Mouse (Mus musculus): ENCODE results near the gene Twist2. TPM values are rescaled to one million over a fixed set of nuclear protein-coding genes. Genes with fewer than 3 reads are reported as not detected.

Twist2 gene
- polyA plus RNA-seq, 1 experiment from 2014 or later, result 2.0 TPM

DNA sequence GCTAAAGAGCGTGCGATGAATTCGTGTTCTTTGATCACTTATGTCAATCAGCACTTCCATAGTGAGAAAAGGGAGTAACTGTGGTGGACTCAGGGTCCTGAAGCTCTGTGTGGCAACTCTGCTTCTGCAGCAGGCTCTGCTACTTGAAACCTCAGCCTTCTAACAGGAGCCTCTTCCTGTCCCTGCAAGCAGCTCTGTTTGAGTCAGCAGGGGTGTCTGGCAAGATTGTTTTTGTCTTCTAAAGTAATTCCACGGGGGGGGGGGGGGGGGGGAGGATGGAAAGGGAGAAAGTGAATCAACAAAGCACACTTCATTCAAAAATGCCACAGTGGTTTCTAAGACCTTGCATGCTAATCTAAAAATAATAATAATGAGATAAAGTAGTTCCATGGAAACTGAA, 24.0 kb downstream of the Twist2 start:
- ATAC-seq (ENCODE audit: low FRiP score) (no peak), DNase-seq (ENCODE audit: low spot score) (no peak)
- Histone ChIP-seq H3K27me3 (ENCODE audit: control insufficient read depth, insufficient read depth, low read length) (no peaks in the 10 kb centered on the region), H3K36me3 (replicated peaks; ENCODE audit: control insufficient read depth, insufficient read depth) (no peaks in the 10 kb centered on the region), H3K27ac (no peak overlapping the region), H3K9ac (no peak overlapping the region), H3K9me3 (ENCODE audit: control insufficient read depth, low read length) (no peaks in the 10 kb centered on the region), H3K4me2 (replicated peaks) (no peak overlapping the region), H3K4me1 (replicated peaks; ENCODE audit: control insufficient read depth, insufficient read depth, low read length) (0 out of 2 replicates have a peak, but pooled peaks cover 4% of the 10 kb centered on the region), H3K4me3 (replicated peaks; ENCODE audit: low read length) (no peak overlapping the region)
- WGBS, result 50% methylated on average over 4 of the region's 4 CpGs

DNA sequence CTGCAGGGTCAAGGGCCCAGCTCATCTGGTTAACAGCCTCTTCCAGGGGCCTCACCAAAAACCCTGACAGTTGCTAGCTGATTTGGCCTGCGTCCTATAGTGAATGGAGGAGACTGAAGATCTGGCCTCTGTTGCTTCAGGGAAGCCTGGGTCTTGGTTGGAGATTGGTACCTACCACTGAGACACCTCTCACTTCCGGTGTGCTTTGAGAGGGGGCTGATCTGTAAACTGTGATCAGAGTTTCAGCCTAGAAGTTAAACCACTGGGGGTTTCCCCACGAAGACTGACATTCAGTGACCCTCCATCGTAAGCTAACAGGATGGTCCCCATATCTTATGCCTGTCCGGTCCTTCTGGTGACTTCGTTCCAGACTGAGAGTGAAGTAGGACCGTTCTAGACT, 30.7 kb downstream of the Twist2 start:
- H3K36me3 ChIP-seq (replicated peaks; ENCODE audit: control insufficient read depth, insufficient read depth), result no peaks in the 10 kb centered on the region
- no peak overlapping the region for H3K4me3 ChIP-seq (replicated peaks; ENCODE audit: low read length)
- no peaks in the 10 kb centered on the region for H3K27me3 ChIP-seq (ENCODE audit: control insufficient read depth, insufficient read depth, low read length)
- ATAC-seq (ENCODE audit: low FRiP score) (no peak), DNase-seq (ENCODE audit: low spot score) (no peak)
- WGBS, result 88% methylated on average over 7 of the region's 7 CpGs
- H3K9ac ChIP-seq, result no peak overlapping the region
- no peak overlapping the region for H3K4me2 ChIP-seq (replicated peaks)
- no peaks in the 10 kb centered on the region for H3K9me3 ChIP-seq (ENCODE audit: control insufficient read depth, low read length)
- peaks cover 5% of the 10 kb centered on the region; the same call in 1 of the 2 replicates for H3K4me1 ChIP-seq (replicated peaks; ENCODE audit: control insufficient read depth, insufficient read depth, low read length)
- no peak overlapping the region for H3K27ac ChIP-seq

DNA sequence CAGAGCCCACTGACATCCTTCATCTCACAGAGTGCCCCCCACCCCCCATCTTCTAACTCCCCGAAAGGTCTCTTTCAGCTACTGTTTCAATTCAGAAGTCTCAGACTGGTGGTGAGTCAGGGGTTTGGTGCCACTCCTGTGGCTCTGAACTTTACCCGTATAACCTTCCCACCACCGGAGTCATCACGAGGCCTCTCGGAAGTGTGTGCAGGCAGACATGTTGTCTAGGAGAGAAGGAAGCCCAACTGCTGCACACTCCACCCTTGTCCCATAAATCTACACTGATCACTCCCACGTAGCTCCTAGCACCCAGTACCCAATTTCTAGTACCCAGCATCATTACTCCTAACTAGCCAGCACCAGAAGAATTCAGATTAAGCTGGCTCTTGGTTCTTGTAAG, 38.3 kb downstream of the Twist2 start:
- no peak overlapping the region for H3K27ac ChIP-seq
- no peaks in the 10 kb centered on the region for H3K27me3 ChIP-seq (ENCODE audit: control insufficient read depth, insufficient read depth, low read length)
- no peak overlapping the region for H3K4me3 ChIP-seq (replicated peaks; ENCODE audit: low read length)
- DNase-seq (ENCODE audit: low spot score) (no peak), ATAC-seq (ENCODE audit: low FRiP score) (no peak)
- H3K9me3 ChIP-seq (ENCODE audit: control insufficient read depth, low read length), result no peaks in the 10 kb centered on the region
- no peak overlapping the region for H3K4me2 ChIP-seq (replicated peaks)
- no peak overlapping the region for H3K9ac ChIP-seq
- H3K36me3 ChIP-seq (replicated peaks; ENCODE audit: control insufficient read depth, insufficient read depth), result no peaks in the 10 kb centered on the region
- 89% methylated on average over 6 of the region's 6 CpGs for WGBS
- H3K4me1 ChIP-seq (replicated peaks; ENCODE audit: control insufficient read depth, insufficient read depth, low read length), result peaks cover 5% of the 10 kb centered on the region; the same call in 1 of the 2 replicates

DNA sequence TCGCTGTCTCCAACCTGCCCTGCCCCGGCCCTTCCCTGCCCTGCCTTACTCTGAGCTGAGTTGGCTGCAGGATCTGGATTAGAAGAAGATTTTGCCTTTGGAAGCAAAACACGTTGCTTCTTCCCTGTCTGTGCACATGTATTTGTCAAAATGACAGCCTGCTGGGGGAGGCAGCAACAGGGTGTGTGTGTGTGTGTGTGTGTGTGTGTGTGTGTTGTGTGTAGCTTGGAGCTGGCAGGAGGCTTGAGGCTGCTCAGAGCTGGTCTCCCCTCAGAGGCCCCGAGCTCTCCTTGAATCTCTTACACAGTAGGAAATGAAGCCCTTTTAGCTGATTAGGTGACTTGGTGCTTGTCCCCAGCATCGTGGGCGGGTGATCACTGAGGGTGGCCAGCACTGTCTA, 38.7 kb downstream of the Twist2 start:
- Histone ChIP-seq H3K4me3 (replicated peaks; ENCODE audit: low read length) (no peak overlapping the region), H3K9me3 (ENCODE audit: control insufficient read depth, low read length) (no peaks in the 10 kb centered on the region), H3K36me3 (replicated peaks; ENCODE audit: control insufficient read depth, insufficient read depth) (no peaks in the 10 kb centered on the region), H3K27ac (no peak overlapping the region), H3K9ac (no peak overlapping the region), H3K27me3 (ENCODE audit: control insufficient read depth, insufficient read depth, low read length) (no peaks in the 10 kb centered on the region), H3K4me1 (replicated peaks; ENCODE audit: control insufficient read depth, insufficient read depth, low read length) (peaks cover 5% of the 10 kb centered on the region; the same call in 1 of the 2 replicates), H3K4me2 (replicated peaks) (no peak overlapping the region)
- DNase-seq (ENCODE audit: low spot score) (no peak), ATAC-seq (ENCODE audit: low FRiP score) (no peak)
- WGBS, result 73% methylated on average over 6 of the region's 6 CpGs

DNA sequence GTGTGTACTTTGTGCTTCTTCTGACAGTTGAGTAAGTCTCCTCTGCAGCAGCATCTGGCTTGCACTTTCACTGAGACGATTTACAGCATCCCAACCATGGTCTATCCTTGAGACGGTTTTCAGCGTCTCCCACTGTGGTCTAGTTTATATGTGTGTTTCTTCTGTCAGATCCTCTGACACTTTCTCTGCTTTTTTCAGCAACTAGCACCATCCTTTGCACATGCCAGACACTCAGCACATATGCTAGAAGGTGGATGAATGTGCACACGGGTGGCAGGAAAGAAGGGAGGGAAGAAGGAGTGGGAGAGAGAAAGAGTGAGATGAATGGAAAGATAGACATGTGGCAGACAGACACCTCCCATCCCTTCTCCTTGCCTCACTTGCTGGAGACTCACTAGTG, 43.0 kb downstream of the Twist2 start:
- Histone ChIP-seq H3K9me3 (ENCODE audit: control insufficient read depth, low read length) (no peaks in the 10 kb centered on the region), H3K9ac (no peak overlapping the region), H3K27ac (no peak overlapping the region), H3K4me1 (replicated peaks; ENCODE audit: control insufficient read depth, insufficient read depth, low read length) (no peaks in the 10 kb centered on the region), H3K4me3 (replicated peaks; ENCODE audit: low read length) (no peak overlapping the region), H3K36me3 (replicated peaks; ENCODE audit: control insufficient read depth, insufficient read depth) (no peaks in the 10 kb centered on the region), H3K4me2 (replicated peaks) (no peak overlapping the region), H3K27me3 (ENCODE audit: control insufficient read depth, insufficient read depth, low read length) (no peaks in the 10 kb centered on the region)
- DNase-seq (ENCODE audit: low spot score) (no peak), ATAC-seq (ENCODE audit: low FRiP score) (no peak)
- WGBS, result 91% methylated on average over 4 of the region's 4 CpGs

DNA sequence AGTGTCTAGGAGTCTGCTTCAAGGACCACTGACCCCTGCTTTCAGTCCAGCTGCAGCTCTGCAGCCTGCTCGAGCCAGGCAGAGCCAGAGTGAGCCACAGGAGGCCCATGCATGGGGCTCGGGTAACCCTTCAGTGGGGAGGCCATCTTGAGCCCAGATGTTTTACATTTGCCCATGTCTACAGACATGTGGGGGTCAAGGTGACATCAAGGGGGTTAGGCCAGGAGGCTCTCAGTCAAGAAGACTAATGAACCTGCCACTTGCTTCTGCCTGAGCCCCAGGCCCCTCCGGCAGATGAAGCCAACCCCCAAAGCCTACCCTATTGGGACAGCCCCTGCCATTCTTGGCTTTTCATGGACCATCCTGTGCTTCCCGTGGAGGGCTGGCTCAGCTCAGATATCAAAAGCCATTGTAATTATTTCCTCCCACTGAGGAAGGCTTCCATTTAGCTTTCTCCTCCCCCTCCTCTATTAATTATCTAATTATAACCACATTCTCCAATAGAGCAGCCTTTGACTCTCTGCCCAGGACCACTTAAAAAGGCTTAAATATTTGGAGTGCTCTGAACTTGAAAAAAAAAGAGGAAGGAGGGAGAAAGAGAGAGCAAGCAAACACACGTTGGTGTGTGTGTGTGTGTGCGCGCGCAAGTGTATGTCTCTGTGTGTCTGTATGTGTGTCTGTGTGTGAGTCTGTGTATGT, 43.6 kb downstream of the Twist2 start:
- ATAC-seq (ENCODE audit: low FRiP score), result no peak; the same call in 1 of the 2 replicates
- Histone ChIP-seq H3K36me3 (replicated peaks; ENCODE audit: control insufficient read depth, insufficient read depth) (no peaks in the 10 kb centered on the region), H3K9me3 (ENCODE audit: control insufficient read depth, low read length) (no peaks in the 10 kb centered on the region), H3K4me3 (replicated peaks; ENCODE audit: low read length) (no peak overlapping the region), H3K9ac (no peak overlapping the region), H3K27me3 (ENCODE audit: control insufficient read depth, insufficient read depth, low read length) (no peaks in the 10 kb centered on the region), H3K27ac (no peak overlapping the region), H3K4me2 (replicated peaks) (no peak overlapping the region), H3K4me1 (replicated peaks; ENCODE audit: control insufficient read depth, insufficient read depth, low read length) (no peaks in the 10 kb centered on the region)
- DNase-seq (ENCODE audit: low spot score), result no peak
- WGBS, result 54% methylated on average over 8 of the region's 8 CpGs

DNA sequence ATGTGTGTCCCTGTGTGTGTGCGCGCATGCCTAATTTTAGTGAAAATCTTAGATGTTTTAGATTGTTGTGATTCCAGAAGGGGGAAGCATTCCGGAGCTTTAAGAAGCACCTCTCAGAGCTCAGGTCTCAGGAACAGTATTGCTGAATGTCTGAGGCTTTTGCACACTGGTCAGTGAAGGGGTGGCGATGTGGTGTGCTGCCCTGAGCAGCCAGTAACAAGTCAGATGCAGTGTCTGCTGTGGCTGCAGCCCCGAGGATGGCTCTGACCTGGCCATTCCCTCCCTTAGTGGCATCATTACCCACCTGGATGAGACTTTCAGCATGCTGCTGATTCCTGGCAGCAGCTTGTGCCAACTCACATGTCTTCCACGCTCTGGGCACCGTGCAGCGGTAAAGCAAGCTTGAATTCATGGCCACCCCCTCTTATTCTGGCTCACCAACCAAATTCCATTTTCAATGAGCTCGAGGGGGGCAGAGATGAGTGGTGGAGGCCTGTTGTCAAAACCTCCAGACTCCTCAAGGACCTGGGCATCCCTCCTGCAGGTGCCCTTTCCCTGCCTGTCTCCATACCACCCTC, 44.2 kb downstream of the Twist2 start:
- H3K9me3 ChIP-seq (ENCODE audit: control insufficient read depth, low read length), result no peaks in the 10 kb centered on the region
- no peaks in the 10 kb centered on the region for H3K27me3 ChIP-seq (ENCODE audit: control insufficient read depth, insufficient read depth, low read length)
- no peaks in the 10 kb centered on the region for H3K36me3 ChIP-seq (replicated peaks; ENCODE audit: control insufficient read depth, insufficient read depth)
- DNase-seq (ENCODE audit: low spot score) (no peak), ATAC-seq (ENCODE audit: low FRiP score) (no peak)
- no peaks in the 10 kb centered on the region for H3K4me1 ChIP-seq (replicated peaks; ENCODE audit: control insufficient read depth, insufficient read depth, low read length)
- no peak overlapping the region for H3K4me2 ChIP-seq (replicated peaks)
- no peak overlapping the region for H3K27ac ChIP-seq
- WGBS, result 80% methylated on average over 9 of the region's 9 CpGs
- no peak overlapping the region for H3K4me3 ChIP-seq (replicated peaks; ENCODE audit: low read length)
- no peak overlapping the region for H3K9ac ChIP-seq

DNA sequence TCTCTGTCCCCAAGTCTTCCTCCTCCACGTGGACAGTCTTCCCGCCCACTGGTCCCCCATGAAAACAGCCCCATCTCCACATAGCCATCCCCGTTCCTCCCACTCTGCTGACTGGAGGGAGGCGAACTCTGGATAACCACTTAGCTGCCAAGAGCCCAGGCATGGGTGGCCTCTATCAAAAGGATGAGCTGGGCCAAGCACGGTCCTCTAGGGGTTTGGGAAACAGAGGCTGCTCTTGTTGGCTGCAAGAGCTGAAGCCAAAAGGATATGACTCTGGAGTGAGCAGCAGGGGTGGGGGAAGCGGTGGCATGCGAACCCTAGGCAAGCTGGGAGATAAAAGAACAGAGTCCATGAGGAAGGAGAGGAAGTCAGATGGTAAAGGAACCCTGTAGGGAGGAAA, 50.0 kb downstream of the Twist2 start:
- H3K4me1 ChIP-seq (replicated peaks; ENCODE audit: control insufficient read depth, insufficient read depth, low read length), result no peaks in the 10 kb centered on the region
- 88% methylated on average over 7 of the region's 7 CpGs for WGBS
- H3K9ac ChIP-seq, result no peak overlapping the region
- no peak overlapping the region for H3K4me2 ChIP-seq (replicated peaks)
- no peak overlapping the region for H3K27ac ChIP-seq
- peaks cover 4% of the 10 kb centered on the region; the same call in 1 of the 2 replicates for H3K9me3 ChIP-seq (ENCODE audit: control insufficient read depth, low read length)
- ATAC-seq (ENCODE audit: low FRiP score) (no peak), DNase-seq (ENCODE audit: low spot score) (no peak)
- H3K27me3 ChIP-seq (ENCODE audit: control insufficient read depth, insufficient read depth, low read length), result no peaks in the 10 kb centered on the region
- H3K36me3 ChIP-seq (replicated peaks; ENCODE audit: control insufficient read depth, insufficient read depth), result no peaks in the 10 kb centered on the region
- H3K4me3 ChIP-seq (replicated peaks; ENCODE audit: low read length), result no peak overlapping the region

DNA sequence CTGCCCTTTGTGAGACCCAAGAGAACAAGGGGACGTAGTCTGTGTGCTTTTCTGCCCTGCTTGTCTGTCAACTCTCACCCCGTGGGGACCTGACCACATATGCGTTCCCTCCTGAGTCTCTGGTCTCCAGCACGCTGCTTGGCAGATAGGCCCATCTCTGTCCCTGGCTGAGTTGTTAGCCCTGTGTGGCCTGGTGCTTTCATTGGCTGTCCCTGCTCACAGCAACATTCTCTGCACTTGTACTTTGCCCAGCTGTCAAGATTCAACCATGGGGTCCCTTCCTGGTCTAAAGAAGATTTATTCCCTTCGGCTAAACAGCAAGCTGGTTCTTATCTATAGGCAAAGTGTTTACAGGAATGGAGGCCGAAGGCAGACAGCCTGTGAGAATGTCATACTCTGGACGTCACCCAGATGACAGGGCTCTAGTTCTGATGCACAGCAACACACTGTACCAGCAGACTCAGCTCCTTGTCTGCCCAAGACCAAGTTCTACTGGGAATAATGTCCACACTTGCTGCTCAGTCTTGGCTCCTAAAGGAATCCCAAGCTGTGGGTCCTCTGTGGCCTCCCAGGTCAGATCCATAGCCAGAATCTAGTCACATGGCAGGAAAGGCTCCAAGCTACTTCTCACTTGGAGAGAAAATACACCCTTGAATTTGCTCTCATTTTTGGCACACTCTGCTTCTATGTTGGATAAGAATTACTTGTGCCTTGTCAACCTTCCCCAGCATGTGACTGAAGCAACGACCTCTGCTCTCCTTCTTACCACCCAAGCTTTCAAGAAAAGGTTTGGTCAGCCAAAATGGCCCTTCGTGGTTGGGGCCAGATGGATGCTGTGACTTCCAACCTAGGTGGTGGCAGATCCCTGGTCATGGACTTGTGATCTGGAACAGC, 55.8 kb downstream of the Twist2 start:
- no peak overlapping the region for H3K27ac ChIP-seq
- DNase-seq (ENCODE audit: low spot score) (no peak), ATAC-seq (ENCODE audit: low FRiP score) (no peak)
- H3K36me3 ChIP-seq (replicated peaks; ENCODE audit: control insufficient read depth, insufficient read depth), result no peaks in the 10 kb centered on the region
- H3K9me3 ChIP-seq (ENCODE audit: control insufficient read depth, low read length), result peaks cover 4% of the 10 kb centered on the region; the same call in 1 of the 2 replicates
- H3K4me1 ChIP-seq (replicated peaks; ENCODE audit: control insufficient read depth, insufficient read depth, low read length), result no peaks in the 10 kb centered on the region
- H3K27me3 ChIP-seq (ENCODE audit: control insufficient read depth, insufficient read depth, low read length), result no peaks in the 10 kb centered on the region
- no peak overlapping the region for H3K9ac ChIP-seq
- no peak overlapping the region for H3K4me3 ChIP-seq (replicated peaks; ENCODE audit: low read length)
- no peak overlapping the region for H3K4me2 ChIP-seq (replicated peaks)
- 84% methylated on average over 9 of the region's 9 CpGs for WGBS
